Mouse (Mus musculus): Measurements from ENCODE around the gene Git1. TPM values are rescaled to one million over a fixed set of nuclear protein-coding genes. Genes with fewer than 3 reads are reported as not detected.

Git1 gene
- polyA plus RNA-seq, 1 experiment, result 99.0 TPM

- Histone ChIP-seq H3K36me3 (ENCODE audit: control insufficient read depth, insufficient read depth, low read length) (peaks cover 4% of the 10 kb centered on the region), H3K27ac (ENCODE audit: control insufficient read depth, insufficient read depth, low read length) (no peak overlapping the region), H3K4me1 (replicated peaks; ENCODE audit: control insufficient read depth, insufficient read depth, low read length) (peaks cover 11% of the 10 kb centered on the region), H3K4me3 (ENCODE audit: control insufficient read depth, insufficient read depth, low read length) (no peak overlapping the region), H3K27me3 (ENCODE audit: control insufficient read depth, insufficient read depth, low read length) (no peaks in the 10 kb centered on the region)
- DNase-seq, result no peak
- 96% methylated on average over 4 of the region's 4 CpGs for WGBS
- no peak for TF ChIP-seq POLR2A (IDR thresholded peaks at IDR 0.05; ENCODE audit: control insufficient read depth, extremely low read depth, insufficient read depth, low read length, poor library complexity)
- no peak for TF ChIP-seq CTCF (IDR thresholded peaks at IDR 0.05; ENCODE audit: borderline replicate concordance, control insufficient read depth, extremely low read depth, insufficient read depth, low read length, poor library complexity)
These were observed 4.5 kb downstream of the Git1 start for GRCm38 (mm10) chr11:77497851-77498250.

- no peak for DNase-seq
- 93% methylated on average over 12 of the region's 12 CpGs for WGBS
- H3K4me3 ChIP-seq (ENCODE audit: control insufficient read depth, insufficient read depth, low read length), result no peak overlapping the region
- no peaks in the 10 kb centered on the region for H3K27me3 ChIP-seq (ENCODE audit: control insufficient read depth, insufficient read depth, low read length)
- peaks cover 10% of the 10 kb centered on the region for H3K36me3 ChIP-seq (ENCODE audit: control insufficient read depth, insufficient read depth, low read length)
- no peak overlapping the region for H3K27ac ChIP-seq (ENCODE audit: control insufficient read depth, insufficient read depth, low read length)
- no peak for TF ChIP-seq POLR2A (IDR thresholded peaks at IDR 0.05; ENCODE audit: control insufficient read depth, extremely low read depth, insufficient read depth, low read length, poor library complexity)
- TF ChIP-seq CTCF (IDR thresholded peaks at IDR 0.05; ENCODE audit: borderline replicate concordance, control insufficient read depth, extremely low read depth, insufficient read depth, low read length, poor library complexity), result no peak
- H3K4me1 ChIP-seq (replicated peaks; ENCODE audit: control insufficient read depth, insufficient read depth, low read length), result peaks cover 11% of the 10 kb centered on the region
These were observed 5.1 kb downstream of the Git1 start for GRCm38 (mm10) chr11:77498261-77499139.

DNA sequence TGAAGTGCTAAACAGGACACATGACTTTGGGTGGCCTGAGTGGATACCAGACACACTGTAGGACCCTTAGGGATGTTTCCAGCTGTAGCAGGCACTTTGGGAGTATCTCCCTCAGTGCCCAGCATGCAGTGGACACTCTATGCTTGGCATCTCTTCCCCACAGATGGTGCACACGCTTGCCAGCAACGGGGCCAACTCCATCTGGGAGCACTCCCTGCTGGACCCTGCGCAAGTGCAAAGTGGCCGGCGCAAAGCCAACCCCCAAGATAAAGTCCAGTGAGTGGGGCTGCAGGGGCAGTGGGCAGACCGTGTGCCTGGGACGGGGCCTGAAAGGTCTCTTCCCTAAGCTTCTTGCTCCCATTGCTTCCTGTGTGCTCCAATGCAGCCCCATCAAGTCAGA lies 6.0 kb downstream of the Git1 start:
- Histone ChIP-seq H3K4me1 (replicated peaks; ENCODE audit: control insufficient read depth, insufficient read depth, low read length) (peaks cover 4% of the 10 kb centered on the region), H3K4me3 (ENCODE audit: control insufficient read depth, insufficient read depth, low read length) (no peak overlapping the region), H3K27ac (ENCODE audit: control insufficient read depth, insufficient read depth, low read length) (no peak overlapping the region), H3K27me3 (ENCODE audit: control insufficient read depth, insufficient read depth, low read length) (no peaks in the 10 kb centered on the region), H3K36me3 (ENCODE audit: control insufficient read depth, insufficient read depth, low read length) (peaks cover 18% of the 10 kb centered on the region)
- DNase-seq, result no peak
- 99% methylated on average over 7 of the region's 7 CpGs for WGBS
- TF ChIP-seq CTCF (IDR thresholded peaks at IDR 0.05; ENCODE audit: borderline replicate concordance, control insufficient read depth, extremely low read depth, insufficient read depth, low read length, poor library complexity), result no peak

GRCm38 (mm10) chr11:77500361-77501325 lies 7.3 kb downstream of the Git1 start:
- Histone ChIP-seq H3K4me1 (replicated peaks; ENCODE audit: control insufficient read depth, insufficient read depth, low read length) (peaks cover 4% of the 10 kb centered on the region), H3K27ac (ENCODE audit: control insufficient read depth, insufficient read depth, low read length) (no peak overlapping the region), H3K27me3 (ENCODE audit: control insufficient read depth, insufficient read depth, low read length) (no peaks in the 10 kb centered on the region), H3K36me3 (ENCODE audit: control insufficient read depth, insufficient read depth, low read length) (peaks cover 21% of the 10 kb centered on the region), H3K4me3 (ENCODE audit: control insufficient read depth, insufficient read depth, low read length) (no peak overlapping the region)
- TF ChIP-seq POLR2A (IDR thresholded peaks at IDR 0.05; ENCODE audit: control insufficient read depth, extremely low read depth, insufficient read depth, low read length, poor library complexity), result no peak
- no peak for TF ChIP-seq CTCF (IDR thresholded peaks at IDR 0.05; ENCODE audit: borderline replicate concordance, control insufficient read depth, extremely low read depth, insufficient read depth, low read length, poor library complexity)
- DNase-seq, result no peak
- 90% methylated on average over 17 of the region's 17 CpGs for WGBS

- no peak for TF ChIP-seq POLR2A (IDR thresholded peaks at IDR 0.05; ENCODE audit: control insufficient read depth, extremely low read depth, insufficient read depth, low read length, poor library complexity)
- peak; percentile 75; the same call in 1 of the 2 replicates for TF ChIP-seq CTCF (IDR thresholded peaks at IDR 0.05; ENCODE audit: borderline replicate concordance, control insufficient read depth, extremely low read depth, insufficient read depth, low read length, poor library complexity)
- peaks cover 23% of the 10 kb centered on the region for H3K36me3 ChIP-seq (ENCODE audit: control insufficient read depth, insufficient read depth, low read length)
- 25% methylated on average over 5 of the region's 5 CpGs for WGBS
These were observed 8.0 kb downstream of the Git1 start for GRCm38 (mm10) chr11:77501392-77501791.

GRCm38 (mm10) chr11:77501971-77502370 lies 8.6 kb downstream of the Git1 start:
- Histone ChIP-seq H3K27me3 (ENCODE audit: control insufficient read depth, insufficient read depth, low read length) (no peaks in the 10 kb centered on the region), H3K36me3 (ENCODE audit: control insufficient read depth, insufficient read depth, low read length) (peaks cover 28% of the 10 kb centered on the region), H3K27ac (ENCODE audit: control insufficient read depth, insufficient read depth, low read length) (no peak overlapping the region), H3K4me1 (replicated peaks; ENCODE audit: control insufficient read depth, insufficient read depth, low read length) (peaks cover 4% of the 10 kb centered on the region), H3K4me3 (ENCODE audit: control insufficient read depth, insufficient read depth, low read length) (no peak overlapping the region)
- DNase-seq, result no peak
- no peak for TF ChIP-seq POLR2A (IDR thresholded peaks at IDR 0.05; ENCODE audit: control insufficient read depth, extremely low read depth, insufficient read depth, low read length, poor library complexity)
- TF ChIP-seq CTCF (IDR thresholded peaks at IDR 0.05; ENCODE audit: borderline replicate concordance, control insufficient read depth, extremely low read depth, insufficient read depth, low read length, poor library complexity), result no peak
- WGBS, result 97% methylated on average over 4 of the region's 4 CpGs

More at GRCm38 (mm10) chr11:77501392-77501791, 8.0 kb downstream of the Git1 start:
- H3K4me3 ChIP-seq (ENCODE audit: control insufficient read depth, insufficient read depth, low read length), result no peak overlapping the region
- H3K4me1 ChIP-seq (replicated peaks; ENCODE audit: control insufficient read depth, insufficient read depth, low read length), result peaks cover 4% of the 10 kb centered on the region
- peak; percentile 74 for DNase-seq
- H3K27me3 ChIP-seq (ENCODE audit: control insufficient read depth, insufficient read depth, low read length), result no peaks in the 10 kb centered on the region
- no peak overlapping the region for H3K27ac ChIP-seq (ENCODE audit: control insufficient read depth, insufficient read depth, low read length)

Data from thymus, adult 2 months (tissue).